Mouse (Mus musculus) heart, embryonic 15.5 days (tissue): ENCODE results near the gene Acadl. TPM values are rescaled to one million over a fixed set of nuclear protein-coding genes. Genes with fewer than 3 reads are reported as not detected.

Experiments
- ATAC-seq: fragments of 200-750 bp; cut with Nextera tagmentation; replicated peaks from 2 replicates; pipeline ENCODE4 v1.8.0; 2017; ENCODE audit warnings: low read depth, moderate TSS enrichment; ENCODE audit not compliant: insufficient number of reproducible peaks, insufficient read depth, low FRiP score
- H3K27ac ChIP-seq: fragments of 300-500 bp; sonication (generic); 2 replicates; pipeline ENCODE4 v1.5.1; 2015; ENCODE audit warnings: mild to moderate bottlenecking, inconsistent platforms
- H3K27me3 ChIP-seq: fragments of 300-500 bp; sonication (generic); 2 replicates; pipeline ENCODE4 v1.6.1; 2015; ENCODE audit warnings: inconsistent platforms
- H3K36me3 ChIP-seq: fragments of 300-500 bp; sonication (generic); 2 replicates; pipeline ENCODE4 v1.6.1; 2015; ENCODE audit warnings: mild to moderate bottlenecking, inconsistent platforms
- H3K4me1 ChIP-seq: fragments of 300-500 bp; sonication (generic); replicated peaks from 2 replicates; pipeline ENCODE4 v1.6.1; 2015; ENCODE audit warnings: inconsistent platforms
- H3K4me2 ChIP-seq: fragments of 300-500 bp; sonication (generic); 2 replicates; pipeline ENCODE4 v1.6.1; 2015; ENCODE audit warnings: inconsistent platforms, mild to moderate bottlenecking, moderate library complexity
- H3K4me3 ChIP-seq: fragments of 300-500 bp; sonication (generic); 2 replicates; pipeline ENCODE4 v1.5.1; 2015; ENCODE audit warnings: mild to moderate bottlenecking, inconsistent platforms
- H3K9ac ChIP-seq: fragments of 300-500 bp; sonication (generic); 2 replicates; pipeline ENCODE4 v1.6.1; 2015; ENCODE audit warnings: mild to moderate bottlenecking, inconsistent platforms
- H3K9me3 ChIP-seq: fragments of 300-500 bp; sonication (generic); replicated peaks from 2 replicates; pipeline ENCODE4 v1.6.1; 2016; ENCODE audit warnings: inconsistent platforms
- WGBS: fragments of 180-500 bp; shearing (Covaris S2); methylation state at CpG from one replicate; pipeline ENCODE4 v1.1.7; 2015; ENCODE audit warnings: mixed read lengths; 5-methylcytosine and 5-hydroxymethylcytosine counted together
- polyA plus RNA-seq: library from polyadenylated mRNA; unstranded; fragments of >200 nt; fragmentation: Nextera tagmentation; extraction: Ambion mirVana; gene quantifications from 2 replicates; pipeline ENCODE4 v1.2.1, GENCODE M21; 2015

Acadl gene
- polyA plus RNA-seq, 1 experiment from 2014 or later, result 795 TPM

- Histone ChIP-seq H3K4me3 (peak overlapping the region; percentile 94), H3K9me3 (no peaks in the 10 kb centered on the region), H3K4me1 (peaks cover 16% of the 10 kb centered on the region), H3K9ac (peak overlapping the region; percentile 96), H3K27ac (peak overlapping the region; percentile 99), H3K36me3 (no peaks in the 10 kb centered on the region), H3K4me2 (peak overlapping the region; percentile 77), H3K27me3 (no peaks in the 10 kb centered on the region)
- WGBS, result under 1% methylated on average over 61 of the region's 63 CpGs
- ATAC-seq, result peak; percentile 82
Observed at GRCm38 (mm10) chr1:66816837-66817452, 46.1 kb downstream of the Acadl start.

DNA sequence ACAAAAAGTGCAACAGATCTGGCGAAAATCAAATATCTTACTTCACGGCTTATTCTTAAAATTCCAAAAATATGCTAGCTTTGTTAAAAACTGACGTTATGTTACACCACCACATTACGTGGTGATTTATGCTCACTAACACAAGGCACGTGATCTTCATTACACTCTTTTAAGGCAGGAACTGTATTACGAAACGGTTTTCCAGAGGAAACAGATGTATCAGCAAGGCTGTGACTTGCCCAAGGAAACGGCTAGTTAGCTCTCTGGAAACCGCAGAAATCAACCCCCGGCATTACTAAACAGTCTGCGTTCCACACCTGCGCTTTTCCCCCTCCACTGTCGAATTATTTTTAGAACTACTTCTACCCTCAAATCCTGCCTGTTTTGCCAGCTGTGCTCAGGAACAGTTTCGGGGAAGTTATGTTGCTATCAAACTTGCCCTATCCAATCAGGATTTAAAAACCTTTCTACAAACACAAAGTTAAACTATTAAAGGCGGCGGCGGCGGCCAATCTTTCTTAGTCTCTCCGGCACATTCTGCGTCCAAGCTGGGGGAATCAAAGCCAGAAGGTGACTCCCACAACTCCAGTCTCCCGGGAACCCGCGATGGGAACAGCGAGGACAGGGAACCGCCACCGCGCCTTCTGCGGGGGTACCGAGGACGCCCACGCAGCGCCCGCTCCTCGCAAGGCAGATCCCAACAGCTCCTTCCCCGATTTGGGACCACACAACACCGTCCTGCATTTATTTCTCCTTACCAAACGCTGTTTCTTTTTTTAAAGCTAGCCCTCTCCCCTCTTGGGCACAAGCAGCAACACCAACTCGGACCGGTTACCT lies 46.9 kb downstream of the Acadl start:
- peak overlapping the region; percentile 74 for H3K4me2 ChIP-seq
- peak; percentile 30 for ATAC-seq
- under 1% methylated on average over 39 of the region's 39 CpGs for WGBS
- H3K9ac ChIP-seq, result peak overlapping the region; percentile 91
- H3K9me3 ChIP-seq, result no peaks in the 10 kb centered on the region
- H3K4me3 ChIP-seq, result peak overlapping the region; percentile 94
- no peaks in the 10 kb centered on the region for H3K27me3 ChIP-seq
- peak overlapping the region; percentile 99 for H3K27ac ChIP-seq
- peaks cover 16% of the 10 kb centered on the region for H3K4me1 ChIP-seq
- H3K36me3 ChIP-seq, result no peaks in the 10 kb centered on the region

GRCm38 (mm10) chr1:66814756-66815155 lies 48.3 kb downstream of the Acadl start:
- no peak for ATAC-seq
- WGBS, result 45% methylated on average over 8 of the region's 8 CpGs
- H3K27me3 ChIP-seq, result no peaks in the 10 kb centered on the region
- H3K27ac ChIP-seq, result peak overlapping the region; percentile 63
- H3K4me1 ChIP-seq, result peaks cover 12% of the 10 kb centered on the region
- H3K4me3 ChIP-seq, result peak overlapping the region; percentile 21; the same call in 1 of the 2 replicates
- H3K4me2 ChIP-seq, result peak overlapping the region; percentile 74
- no peaks in the 10 kb centered on the region for H3K36me3 ChIP-seq
- H3K9ac ChIP-seq, result no peak overlapping the region
- H3K9me3 ChIP-seq, result no peaks in the 10 kb centered on the region

- Histone ChIP-seq H3K27me3 (no peaks in the 10 kb centered on the region), H3K9me3 (no peaks in the 10 kb centered on the region), H3K4me3 (no peak overlapping the region), H3K27ac (no peak overlapping the region), H3K9ac (no peak overlapping the region), H3K36me3 (no peaks in the 10 kb centered on the region), H3K4me2 (no peak overlapping the region), H3K4me1 (peaks cover 16% of the 10 kb centered on the region)
- 72% methylated on average over 1 of the region's 1 CpGs for WGBS
- ATAC-seq, result no peak
Observed at GRCm38 (mm10) chr1:66813191-66813590, 49.9 kb downstream of the Acadl start.

- 97% methylated on average over 1 of the region's 1 CpGs for WGBS
- no peak overlapping the region for H3K4me3 ChIP-seq
- peaks cover 8% of the 10 kb centered on the region for H3K4me1 ChIP-seq
- no peaks in the 10 kb centered on the region for H3K9me3 ChIP-seq
- no peaks in the 10 kb centered on the region for H3K27me3 ChIP-seq
- no peak overlapping the region for H3K4me2 ChIP-seq
- no peak for ATAC-seq
- peaks cover 1% of the 10 kb centered on the region for H3K36me3 ChIP-seq
- no peak overlapping the region for H3K27ac ChIP-seq
- H3K9ac ChIP-seq, result no peak overlapping the region
Observed at GRCm38 (mm10) chr1:66806821-66807220, 56.3 kb downstream of the Acadl start.

DNA sequence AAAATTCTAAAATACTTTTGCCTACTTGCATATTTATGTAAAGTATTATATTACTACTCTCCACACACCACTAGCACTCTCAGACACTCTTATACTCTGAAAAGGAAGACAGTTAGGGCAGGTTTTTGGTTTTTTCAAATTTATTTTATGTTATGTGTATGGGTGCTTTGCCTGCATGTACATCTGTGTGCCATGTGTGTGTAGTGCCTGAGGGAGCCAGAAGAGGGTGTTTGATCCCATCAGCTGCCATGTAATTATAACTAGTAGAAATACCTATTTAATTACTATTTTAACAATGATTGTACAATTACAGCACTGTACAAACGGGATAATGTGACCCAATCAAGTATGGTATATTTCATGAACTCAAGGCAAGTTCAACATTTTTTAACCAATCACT lies 57.7 kb downstream of the Acadl start:
- peaks cover 8% of the 10 kb centered on the region; the same call in 1 of the 2 replicates for H3K4me1 ChIP-seq
- H3K9me3 ChIP-seq, result no peaks in the 10 kb centered on the region
- peaks cover 12% of the 10 kb centered on the region for H3K36me3 ChIP-seq
- no peak overlapping the region for H3K9ac ChIP-seq
- WGBS, result 93% methylated on average over 1 of the region's 1 CpGs
- H3K27me3 ChIP-seq, result no peaks in the 10 kb centered on the region
- no peak overlapping the region for H3K27ac ChIP-seq
- H3K4me3 ChIP-seq, result no peak overlapping the region
- H3K4me2 ChIP-seq, result no peak overlapping the region
- no peak for ATAC-seq

GRCm38 (mm10) chr1:66804710-66805109 lies 58.4 kb downstream of the Acadl start:
- Histone ChIP-seq H3K27ac (no peak overlapping the region), H3K27me3 (no peaks in the 10 kb centered on the region), H3K9me3 (no peaks in the 10 kb centered on the region), H3K9ac (no peak overlapping the region), H3K4me3 (no peak overlapping the region), H3K4me1 (peaks cover 6% of the 10 kb centered on the region; the same call in 1 of the 2 replicates), H3K4me2 (no peak overlapping the region), H3K36me3 (peaks cover 19% of the 10 kb centered on the region)
- no peak for ATAC-seq
- WGBS, result 64% methylated on average over 5 of the region's 5 CpGs

DNA sequence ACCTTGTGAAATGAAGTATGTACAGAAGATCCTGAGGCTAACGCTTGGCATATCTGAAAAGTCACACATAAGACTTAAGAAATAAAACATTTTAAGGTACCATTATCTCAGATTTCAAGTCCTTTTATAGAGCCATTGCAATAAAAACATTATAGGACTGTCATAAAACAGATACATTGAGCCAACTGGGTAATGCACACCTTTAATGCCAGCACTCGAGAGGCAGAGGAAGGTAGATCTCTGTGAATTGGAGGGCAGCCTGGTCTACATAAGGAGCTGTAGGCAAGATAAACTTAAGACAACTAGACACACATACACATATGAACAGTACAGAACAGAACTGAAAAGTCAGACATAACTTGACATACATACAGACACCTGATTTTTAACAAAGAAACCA lies 65.1 kb downstream of the Acadl start:
- WGBS, result 94% methylated on average over 2 of the region's 2 CpGs
- peaks cover 2% of the 10 kb centered on the region; the same call in 1 of the 2 replicates for H3K4me1 ChIP-seq
- no peaks in the 10 kb centered on the region for H3K27me3 ChIP-seq
- no peak overlapping the region for H3K27ac ChIP-seq
- H3K36me3 ChIP-seq, result peaks cover 22% of the 10 kb centered on the region
- H3K9me3 ChIP-seq, result no peaks in the 10 kb centered on the region
- H3K4me2 ChIP-seq, result no peak overlapping the region
- no peak overlapping the region for H3K4me3 ChIP-seq
- H3K9ac ChIP-seq, result no peak overlapping the region
- ATAC-seq, result no peak

- no peaks in the 10 kb centered on the region for H3K4me1 ChIP-seq
- H3K4me3 ChIP-seq, result no peak overlapping the region
- H3K9me3 ChIP-seq, result no peaks in the 10 kb centered on the region
- H3K9ac ChIP-seq, result no peak overlapping the region
- no peak overlapping the region for H3K27ac ChIP-seq
- WGBS, result 79% methylated on average over 2 of the region's 2 CpGs
- no peak overlapping the region for H3K4me2 ChIP-seq
- no peaks in the 10 kb centered on the region; the same call in 1 of the 2 replicates for H3K36me3 ChIP-seq
- no peaks in the 10 kb centered on the region for H3K27me3 ChIP-seq
- ATAC-seq, result no peak
Observed at GRCm38 (mm10) chr1:66792838-66793466, 70.1 kb downstream of the Acadl start.

GRCm38 (mm10) chr1:66782296-66782695 lies 80.8 kb downstream of the Acadl start:
- Histone ChIP-seq H3K4me2 (no peak overlapping the region), H3K36me3 (no peaks in the 10 kb centered on the region), H3K4me1 (no peaks in the 10 kb centered on the region), H3K27me3 (no peaks in the 10 kb centered on the region), H3K4me3 (no peak overlapping the region), H3K27ac (no peak overlapping the region), H3K9ac (no peak overlapping the region), H3K9me3 (no peaks in the 10 kb centered on the region)
- 59% methylated on average over 2 of the region's 2 CpGs for WGBS
- no peak for ATAC-seq

GRCm38 (mm10) chr1:66781027-66781426 lies 82.0 kb downstream of the Acadl start:
- no peak overlapping the region for H3K4me3 ChIP-seq
- no peak overlapping the region for H3K9ac ChIP-seq
- H3K27me3 ChIP-seq, result no peaks in the 10 kb centered on the region
- no peaks in the 10 kb centered on the region for H3K36me3 ChIP-seq
- H3K27ac ChIP-seq, result no peak overlapping the region
- no peaks in the 10 kb centered on the region for H3K4me1 ChIP-seq
- 83% methylated on average over 4 of the region's 4 CpGs for WGBS
- ATAC-seq, result no peak
- no peak overlapping the region for H3K4me2 ChIP-seq
- no peaks in the 10 kb centered on the region for H3K9me3 ChIP-seq
